Mouse (Mus musculus) liver, embryonic 12.5 days (tissue): ENCODE data around the gene Troap. TPM values are rescaled to one million over a fixed set of nuclear protein-coding genes. Genes with fewer than 3 reads are reported as not detected.

Experiments used
- ATAC-seq: fragments of 200-750 bp; cut with Nextera tagmentation; 2 replicates; pipeline ENCODE4 v1.8.0; 2017; ENCODE audit warnings: moderate number of reproducible peaks, mild to moderate bottlenecking, moderate library complexity
- H3K27ac ChIP-seq: fragments of 300-500 bp; sonication (generic); 2 replicates; pipeline ENCODE4 v1.5.1; 2016; ENCODE audit warnings: mild to moderate bottlenecking
- H3K27me3 ChIP-seq: fragments of 300-500 bp; sonication (generic); replicated peaks from 2 replicates; pipeline ENCODE4 v1.6.1; 2016; ENCODE audit warnings: mild to moderate bottlenecking, moderate library complexity
- H3K36me3 ChIP-seq: fragments of 300-500 bp; sonication (generic); 2 replicates; pipeline ENCODE4 v1.6.1; 2016; ENCODE audit warnings: mild to moderate bottlenecking, moderate library complexity
- H3K4me1 ChIP-seq: fragments of 300-500 bp; sonication (generic); 2 replicates; pipeline ENCODE4 v1.6.1; 2016
- H3K4me2 ChIP-seq: fragments of 300-500 bp; sonication (generic); 2 replicates; pipeline ENCODE4 v1.6.1; 2016; ENCODE audit warnings: mild to moderate bottlenecking, moderate library complexity
- H3K4me3 ChIP-seq: fragments of 300-500 bp; sonication (generic); 2 replicates; pipeline ENCODE4 v1.5.1; 2016; ENCODE audit warnings: mild to moderate bottlenecking, moderate library complexity
- H3K9ac ChIP-seq: fragments of 300-500 bp; sonication (generic); 2 replicates; pipeline ENCODE4 v1.6.1; 2016; ENCODE audit warnings: mild to moderate bottlenecking, moderate library complexity
- H3K9me3 ChIP-seq: fragments of 300-500 bp; sonication (generic); replicated peaks from 2 replicates; pipeline ENCODE4 v1.6.1; 2016; ENCODE audit warnings: mild to moderate bottlenecking, moderate library complexity
- WGBS: fragments of 180-500 bp; shearing (Covaris S2); methylation state at CpG from one replicate; pipeline ENCODE4 v1.1.7; 2016; ENCODE audit not compliant: insufficient replicate concordance; 5-methylcytosine and 5-hydroxymethylcytosine counted together
- polyA plus RNA-seq: library from polyadenylated mRNA; unstranded; fragments of >200 nt; fragmentation: Nextera tagmentation; extraction: Ambion mirVana; gene quantifications from 2 replicates; pipeline ENCODE4 v1.2.1, GENCODE M21; 2016

Troap gene
- polyA plus RNA-seq = 22.1 and 23.6 TPM in 2 replicates

DNA sequence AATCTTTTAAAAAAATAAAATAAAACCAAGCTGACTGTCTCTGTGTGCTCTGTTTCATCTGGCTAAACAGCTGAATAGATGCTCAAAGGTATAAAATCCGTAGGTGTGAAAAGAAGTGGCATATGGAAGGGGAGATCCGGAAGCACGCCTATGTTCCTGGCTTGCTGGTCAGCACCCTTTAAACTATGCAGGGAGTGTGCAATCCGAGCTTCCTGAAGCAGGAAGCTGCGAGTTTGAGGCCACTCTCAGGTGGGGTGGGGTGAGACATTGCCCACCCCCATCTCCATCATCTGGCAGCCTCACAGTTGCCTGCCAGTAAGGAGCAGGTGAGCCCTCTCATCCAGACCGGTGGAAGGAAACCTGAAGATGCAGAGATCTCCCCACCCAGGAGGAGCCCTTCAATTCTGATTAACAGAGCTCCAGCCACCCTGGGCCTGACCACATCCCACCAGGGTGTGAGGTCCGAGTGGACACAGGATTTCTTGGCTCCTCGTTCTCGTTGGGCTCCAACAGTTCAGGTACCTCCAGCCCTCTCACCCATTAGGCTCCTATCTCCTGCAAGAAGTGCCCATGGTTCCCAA, at the start of gene Troap:
Gene Troap (plus strand): TSS at position 557 of the 581 bp plus-strand sequence.
- Histone ChIP-seq H3K4me1 (peaks cover 35% of the 10 kb centered on the region), H3K27ac (peak within 1 kb of the TSS; percentile 92), H3K9me3 (no peaks in the 10 kb centered on the region), H3K36me3 (peaks cover 28% of the 10 kb centered on the region), H3K27me3 (peaks cover 14% of the 10 kb centered on the region; the same call in 1 of the 2 replicates), H3K4me2 (peak within 1 kb of the TSS; percentile 83), H3K4me3 (peak within 1 kb of the TSS; percentile 89), H3K9ac (peak within 1 kb of the TSS; percentile 88)
- peak; percentile 38 for ATAC-seq
- 18% methylated on average over 9 of the region's 9 CpGs for WGBS

DNA sequence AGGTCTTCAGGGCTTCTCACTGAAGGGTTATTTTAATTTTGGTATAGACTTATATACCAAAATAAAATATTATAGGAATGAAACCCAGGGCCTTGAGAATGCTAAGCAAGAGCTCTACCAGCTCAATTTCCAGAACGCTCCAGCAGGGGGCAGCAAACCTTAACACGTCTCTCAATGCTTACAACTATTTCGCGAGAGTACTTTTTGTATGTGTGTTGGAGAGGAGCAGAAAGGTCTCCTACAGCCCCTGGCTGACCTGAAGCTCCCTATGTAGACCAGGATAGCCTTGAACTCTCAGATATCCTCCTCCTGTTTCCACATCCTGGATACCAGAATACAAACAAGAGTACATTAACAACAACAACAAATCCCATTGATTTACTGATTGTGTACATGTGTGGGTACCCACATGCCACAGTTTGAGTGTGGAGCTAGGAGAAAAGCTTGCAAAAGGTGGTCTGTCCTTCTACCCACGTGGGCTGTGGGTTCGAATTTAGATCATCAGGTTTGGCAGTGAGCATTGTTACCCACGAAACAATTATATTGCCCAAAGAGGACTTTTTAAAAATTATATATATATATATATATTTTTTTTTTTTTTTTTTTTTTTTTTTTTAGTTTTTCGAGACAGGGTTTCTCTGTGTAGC, 49.6 kb upstream of the Troap start:
- Histone ChIP-seq H3K27me3 (peaks cover 10% of the 10 kb centered on the region; the same call in 1 of the 2 replicates), H3K4me1 (peaks cover 19% of the 10 kb centered on the region), H3K4me2 (no peak overlapping the region), H3K27ac (no peak overlapping the region), H3K9me3 (no peaks in the 10 kb centered on the region; the same call in 1 of the 2 replicates), H3K9ac (no peak overlapping the region), H3K4me3 (no peak overlapping the region), H3K36me3 (no peaks in the 10 kb centered on the region)
- ATAC-seq = no peak
- whole genome bisulfite sequencing = 17% methylated on average over 7 of the region's 8 CpGs

DNA sequence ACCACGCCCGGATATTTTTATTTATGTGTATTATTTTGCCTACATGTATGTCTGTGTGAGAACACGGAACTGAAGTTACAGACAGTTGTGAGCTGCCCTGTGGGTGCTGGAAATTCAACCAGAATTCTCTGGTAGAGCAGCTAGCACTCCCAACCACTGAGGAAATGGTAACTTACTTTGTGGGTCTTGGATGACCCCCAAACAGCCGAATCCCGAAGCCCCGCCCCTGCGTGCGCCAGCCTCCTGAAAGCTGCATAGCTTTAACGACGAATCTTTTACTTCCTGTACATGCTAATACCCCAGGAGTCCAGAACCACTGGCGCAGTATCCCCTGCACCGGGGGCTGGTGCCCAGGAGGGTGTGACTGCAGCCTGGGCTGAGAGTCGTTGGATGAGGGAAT, 49.0 kb upstream of the Troap start:
- no peak overlapping the region for H3K4me2 ChIP-seq
- WGBS = 51% methylated on average over 13 of the region's 13 CpGs
- no peak for ATAC-seq
- no peak overlapping the region for H3K9ac ChIP-seq
- H3K4me1 ChIP-seq = peaks cover 19% of the 10 kb centered on the region
- H3K27ac ChIP-seq = no peak overlapping the region
- no peaks in the 10 kb centered on the region; the same call in 1 of the 2 replicates for H3K9me3 ChIP-seq
- peaks cover 7% of the 10 kb centered on the region; the same call in 1 of the 2 replicates for H3K27me3 ChIP-seq
- no peak overlapping the region for H3K4me3 ChIP-seq
- H3K36me3 ChIP-seq = no peaks in the 10 kb centered on the region

DNA sequence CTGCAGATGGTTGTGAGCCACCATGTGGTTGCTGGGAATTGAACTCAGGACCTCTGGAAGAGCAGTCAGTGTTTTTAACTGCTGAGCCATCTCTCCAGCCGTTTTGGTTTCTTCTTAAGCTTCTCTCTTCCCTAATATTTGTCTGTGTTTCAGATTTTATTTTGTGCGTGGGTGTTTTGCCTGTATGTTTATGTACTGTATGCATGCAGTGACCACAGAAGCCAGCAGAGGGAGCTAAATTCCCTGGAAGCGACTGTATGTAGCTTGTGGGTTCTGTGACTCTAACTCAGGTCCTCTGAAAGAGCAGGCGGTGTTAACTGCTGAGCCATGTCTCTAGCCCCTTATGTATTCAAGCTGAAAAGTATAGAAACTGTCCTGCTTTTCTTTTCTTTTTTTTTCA, 48.1 kb upstream of the Troap start:
- no peak overlapping the region for H3K4me3 ChIP-seq
- H3K4me2 ChIP-seq = no peak overlapping the region
- no peak overlapping the region for H3K27ac ChIP-seq
- peaks cover 7% of the 10 kb centered on the region; the same call in 1 of the 2 replicates for H3K27me3 ChIP-seq
- H3K36me3 ChIP-seq = no peaks in the 10 kb centered on the region
- 32% methylated on average over 4 of the region's 4 CpGs for WGBS
- H3K9me3 ChIP-seq = no peaks in the 10 kb centered on the region; the same call in 1 of the 2 replicates
- ATAC-seq = no peak
- H3K4me1 ChIP-seq = peaks cover 21% of the 10 kb centered on the region
- H3K9ac ChIP-seq = no peak overlapping the region

DNA sequence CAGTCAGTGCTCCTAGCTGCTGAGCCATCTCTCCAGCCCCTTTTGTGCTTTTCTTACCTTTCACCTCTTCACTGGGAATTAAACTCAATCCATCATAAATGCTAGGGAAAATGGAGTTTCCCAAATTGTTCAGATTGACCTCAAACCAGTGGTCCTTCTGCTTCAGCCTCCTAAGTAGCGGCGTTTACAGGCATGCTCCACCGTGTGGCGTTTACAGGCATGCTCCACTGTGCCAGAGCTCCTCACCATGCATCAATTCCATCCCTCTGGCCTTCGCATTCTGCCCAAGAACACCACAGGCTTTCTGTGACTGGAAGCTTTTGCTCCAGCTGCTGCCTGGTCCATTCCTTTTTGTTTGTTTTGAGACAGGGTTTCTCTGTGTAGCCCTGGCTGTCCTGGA, 47.3 kb upstream of the Troap start:
- Histone ChIP-seq H3K4me2 (no peak overlapping the region), H3K4me1 (peaks cover 29% of the 10 kb centered on the region), H3K9ac (no peak overlapping the region), H3K36me3 (peaks cover 2% of the 10 kb centered on the region; the same call in 1 of the 2 replicates), H3K27me3 (peaks cover 7% of the 10 kb centered on the region; the same call in 1 of the 2 replicates), H3K27ac (no peak overlapping the region), H3K4me3 (no peak overlapping the region), H3K9me3 (no peaks in the 10 kb centered on the region)
- 66% methylated on average over 5 of the region's 5 CpGs for WGBS
- no peak for ATAC-seq

DNA sequence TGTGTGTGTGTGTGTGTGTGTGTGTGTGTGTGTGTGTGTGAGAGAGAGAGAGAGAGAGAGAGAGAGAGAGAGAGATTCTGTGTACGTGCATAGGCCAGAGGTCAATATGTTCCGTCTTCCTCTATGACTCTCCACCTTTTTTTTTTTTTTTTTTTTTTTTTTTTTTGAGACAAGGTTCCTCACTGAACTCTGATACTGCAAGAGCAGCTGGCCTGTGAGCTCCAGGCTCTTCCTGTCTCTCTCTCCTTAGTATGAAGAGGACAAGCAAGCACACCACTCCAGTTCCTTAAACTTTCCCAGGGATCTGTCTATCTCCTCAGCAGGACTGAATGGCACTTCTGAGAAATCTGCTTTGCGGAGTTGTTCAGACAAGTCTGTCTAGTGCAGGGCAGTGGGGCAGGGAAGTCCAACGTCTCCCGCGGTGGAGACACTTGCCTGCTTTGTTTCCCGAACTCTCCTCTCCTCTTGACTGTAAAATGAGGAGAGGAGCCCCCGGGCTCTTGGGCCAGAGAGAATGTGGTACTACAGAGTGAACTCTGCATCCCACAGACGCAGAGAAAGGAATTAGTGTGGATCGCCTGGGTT, 45.4 kb upstream of the Troap start:
- peak overlapping the region; percentile 81 for H3K9ac ChIP-seq
- peaks cover 3% of the 10 kb centered on the region; the same call in 1 of the 2 replicates for H3K27me3 ChIP-seq
- peak overlapping the region; percentile 95 for H3K4me2 ChIP-seq
- no peaks in the 10 kb centered on the region for H3K9me3 ChIP-seq
- no peak for ATAC-seq
- peak overlapping the region; percentile 89 for H3K4me3 ChIP-seq
- H3K4me1 ChIP-seq = peaks cover 47% of the 10 kb centered on the region
- 7% methylated on average over 10 of the region's 10 CpGs for WGBS
- peaks cover 21% of the 10 kb centered on the region for H3K36me3 ChIP-seq
- peak overlapping the region; percentile 99 for H3K27ac ChIP-seq

DNA sequence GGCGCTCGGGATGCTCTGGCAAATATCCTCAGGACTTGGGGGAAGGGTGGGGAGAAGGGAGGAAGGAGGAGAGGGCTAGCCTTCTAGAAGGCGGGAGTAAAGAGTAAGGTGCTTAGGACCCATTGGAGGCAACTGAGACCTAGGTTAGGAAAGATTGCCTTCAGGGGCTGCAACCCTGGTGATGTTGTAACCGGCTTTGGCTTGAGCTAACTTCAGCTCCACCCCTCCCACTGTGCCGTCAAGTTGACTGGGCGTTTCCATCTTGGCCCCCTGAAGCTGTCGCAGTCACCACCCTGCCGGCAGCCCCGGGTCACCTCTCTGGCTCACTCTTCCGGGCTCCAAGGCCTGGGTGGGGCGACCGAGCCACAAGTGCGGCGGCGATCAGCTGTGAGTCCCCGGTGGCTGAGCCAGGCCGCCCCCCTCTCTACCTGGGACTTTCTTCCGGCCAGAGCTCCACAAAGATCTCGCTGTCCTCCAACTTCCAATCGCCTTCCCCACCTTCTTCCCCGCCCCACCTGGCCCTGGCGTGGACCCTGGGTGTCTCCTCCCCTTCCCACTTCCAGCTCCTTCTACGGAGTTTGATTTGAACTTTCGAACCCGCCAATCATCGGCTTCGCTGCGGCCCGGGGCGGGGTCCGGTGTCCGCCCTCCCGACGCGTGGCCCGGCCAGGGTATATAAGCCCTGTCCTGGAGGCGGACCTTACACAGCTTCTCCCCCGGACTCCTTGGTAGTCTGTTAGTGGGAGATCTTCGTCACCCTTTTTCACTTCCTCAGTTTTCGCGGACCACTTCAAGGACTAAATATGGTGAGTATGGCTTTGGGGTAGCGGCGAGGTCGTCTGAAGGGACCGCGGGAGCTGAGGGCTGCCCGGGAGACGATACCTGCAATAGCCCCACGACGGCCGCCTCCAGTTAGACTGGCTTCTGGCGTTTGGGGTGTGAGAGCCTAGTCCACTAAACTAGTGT, 44.5 kb upstream of the Troap start, which contains the start of gene Tuba1c:
Gene Tuba1c (plus strand): TSS at position 273 of the 966 bp plus-strand sequence.
- H3K27ac ChIP-seq = peak within 1 kb of the TSS; percentile 99
- H3K27me3 ChIP-seq = no peaks in the 10 kb centered on the region
- H3K9me3 ChIP-seq = no peaks in the 10 kb centered on the region
- peaks cover 48% of the 10 kb centered on the region for H3K4me1 ChIP-seq
- peak within 1 kb of the TSS; percentile 93 for H3K9ac ChIP-seq
- H3K4me2 ChIP-seq = peak within 1 kb of the TSS; percentile 95
- peak; percentile 93 for ATAC-seq
- under 1% methylated on average over 52 of the region's 52 CpGs for WGBS
- peak within 1 kb of the TSS; percentile 89 for H3K4me3 ChIP-seq
- H3K36me3 ChIP-seq = peaks cover 27% of the 10 kb centered on the region

DNA sequence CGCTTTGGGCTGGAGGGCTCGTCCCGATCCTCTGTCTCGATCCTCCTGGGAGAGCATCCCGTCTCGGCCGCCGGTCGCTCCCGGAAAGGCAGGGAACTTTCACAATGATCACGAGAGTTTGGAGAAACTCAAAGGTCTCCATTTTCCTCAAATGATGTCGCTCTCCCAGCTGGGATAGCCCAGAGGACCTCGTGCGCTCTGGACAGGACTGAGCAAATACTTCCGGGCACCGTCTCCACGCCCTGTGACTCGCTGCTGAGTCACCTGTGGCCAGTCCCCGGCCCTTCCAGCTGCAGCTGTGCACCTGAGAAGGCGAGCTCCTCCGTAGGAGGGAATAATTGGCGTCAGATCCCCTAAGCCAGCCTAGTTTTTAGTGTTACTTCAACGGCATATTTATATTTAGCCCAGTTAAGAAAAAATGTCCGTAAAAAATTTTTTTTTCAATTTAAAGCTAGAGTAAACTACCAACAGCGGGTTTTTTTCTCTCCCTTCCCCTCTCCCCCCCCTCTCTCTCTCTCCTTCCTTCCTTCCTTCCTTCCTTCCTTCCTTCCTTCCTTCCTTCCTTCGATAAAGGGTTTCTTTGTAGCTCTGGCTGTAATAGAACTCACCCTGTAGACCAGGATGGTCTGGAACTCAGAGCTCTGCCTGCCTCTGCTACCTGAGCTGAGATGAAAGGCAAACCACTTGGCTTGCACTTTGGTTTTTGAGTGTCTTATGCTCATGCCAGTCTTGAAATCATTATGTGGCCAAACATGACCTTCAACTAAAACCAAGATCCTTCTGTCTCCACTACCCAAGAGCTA, 43.6 kb upstream of the Troap start:
- Histone ChIP-seq H3K9ac (peak overlapping the region; percentile 93), H3K4me1 (peaks cover 52% of the 10 kb centered on the region), H3K4me3 (peak overlapping the region; percentile 89), H3K9me3 (no peaks in the 10 kb centered on the region), H3K36me3 (peaks cover 36% of the 10 kb centered on the region), H3K27me3 (no peaks in the 10 kb centered on the region), H3K27ac (peak overlapping the region; percentile 99), H3K4me2 (peak overlapping the region; percentile 95)
- ATAC-seq = peak; percentile 69
- WGBS = 2% methylated on average over 26 of the region's 26 CpGs

DNA sequence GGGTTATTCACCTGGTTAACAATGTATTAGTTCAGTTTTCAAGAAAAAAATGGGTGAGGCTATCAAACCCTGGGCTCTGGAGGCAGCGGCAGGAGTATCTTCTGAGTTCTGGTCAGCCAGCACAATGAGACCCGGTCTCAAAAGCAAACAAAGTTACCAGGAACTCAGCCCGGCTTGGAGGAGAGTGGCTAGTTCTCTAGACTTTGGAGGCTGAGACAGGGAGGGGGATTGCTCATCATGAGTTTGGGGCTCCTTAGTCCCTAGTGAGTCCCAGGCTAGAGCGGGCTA, 43.0 kb upstream of the Troap start:
- Histone ChIP-seq H3K36me3 (peaks cover 42% of the 10 kb centered on the region), H3K4me3 (peak overlapping the region; percentile 89), H3K27me3 (no peaks in the 10 kb centered on the region), H3K27ac (peak overlapping the region; percentile 99), H3K4me1 (peaks cover 52% of the 10 kb centered on the region), H3K4me2 (peak overlapping the region; percentile 95), H3K9ac (peak overlapping the region; percentile 93), H3K9me3 (no peaks in the 10 kb centered on the region)
- WGBS = 19% methylated on average over 4 of the region's 4 CpGs
- no peak for ATAC-seq

DNA sequence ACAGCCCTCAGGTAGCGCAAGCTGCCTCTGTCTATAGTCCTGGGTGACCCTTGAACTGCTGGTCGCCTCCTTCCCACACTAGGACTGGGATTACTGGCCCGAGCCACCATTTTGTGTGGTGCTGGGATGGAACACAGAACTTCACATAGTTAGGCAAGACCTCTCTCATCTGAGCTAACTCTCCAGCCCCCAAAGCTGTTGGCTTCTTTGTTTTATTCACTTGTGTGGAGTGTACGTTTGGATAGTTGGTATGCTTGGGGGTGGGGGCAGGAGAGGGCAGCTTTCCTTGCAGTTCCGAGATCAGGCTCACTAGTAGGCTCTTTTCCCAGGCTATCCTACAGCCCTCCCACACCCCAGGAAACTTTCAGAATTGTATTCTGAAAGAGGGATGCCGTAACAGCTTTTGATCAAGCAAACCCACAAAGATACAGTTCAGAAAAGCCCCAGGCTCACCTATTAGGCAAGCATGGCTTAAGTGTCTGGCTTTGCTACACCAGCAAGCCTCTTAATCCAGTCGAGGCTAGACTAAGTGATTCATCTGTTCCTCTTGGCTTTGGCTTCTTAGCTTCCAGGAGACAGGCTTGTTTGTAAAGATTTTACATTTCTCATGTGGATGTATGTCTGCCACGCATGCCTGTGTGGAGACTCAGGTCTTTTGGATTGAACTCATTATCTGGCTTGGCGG, 42.2 kb upstream of the Troap start:
- H3K4me1 ChIP-seq = peaks cover 52% of the 10 kb centered on the region
- peak overlapping the region; percentile 93 for H3K9ac ChIP-seq
- WGBS = 24% methylated on average over 9 of the region's 9 CpGs

More for the DNA sequence above, 42.2 kb upstream of the Troap start:
- Histone ChIP-seq H3K4me3 (peak overlapping the region; percentile 89), H3K9me3 (no peaks in the 10 kb centered on the region), H3K27me3 (no peaks in the 10 kb centered on the region), H3K27ac (peak overlapping the region; percentile 75), H3K36me3 (peaks cover 48% of the 10 kb centered on the region), H3K4me2 (peak overlapping the region; percentile 95)
- ATAC-seq = no peak
